Mouse (Mus musculus) neutrophil, adult 5-6 weeks (primary cell): ENCODE results near the gene Zfp691. TPM values are rescaled to one million over a fixed set of nuclear protein-coding genes. Genes with fewer than 3 reads are reported as not detected.

Source experiments
- ATAC-seq: fragments of 151-379, 151-347 bp; 2 replicates; pipeline ENCODE4 v1.8.0; 2017; ENCODE audit warnings: mild to moderate bottlenecking, moderate TSS enrichment; ENCODE audit not compliant: insufficient number of reproducible peaks, poor library complexity, low FRiP score, severe bottlenecking; ENCODE audit errors: extremely low read depth
- total RNA-seq: library from RNA; stranded (forward); fragments of 200-1000 nt; gene quantifications from 2 replicates; pipeline ENCODE4 v1.2.3, GENCODE M21; 2017

The Zfp691 gene
- total RNA-seq, 1 experiment from 2014 or later: 6.9 TPM

- ATAC-seq: peak; percentile 39
These were observed 42.6 kb downstream of the Zfp691 start for GRCm38 (mm10) chr4:119131189-119131910.

- ATAC-seq: no peak
These were observed 44.9 kb downstream of the Zfp691 start for GRCm38 (mm10) chr4:119129096-119129495.

GRCm38 (mm10) chr4:119128547-119128946 lies 45.4 kb downstream of the Zfp691 start:
- ATAC-seq: no peak

GRCm38 (mm10) chr4:119127229-119127628 lies 46.8 kb downstream of the Zfp691 start:
- peak; percentile 78 for ATAC-seq

GRCm38 (mm10) chr4:119125577-119126270 lies 48.3 kb downstream of the Zfp691 start:
- peak; percentile 24; the same call in 1 of the 2 replicates for ATAC-seq

GRCm38 (mm10) chr4:119124771-119125273 lies 49.2 kb downstream of the Zfp691 start:
- peak; percentile 31 for ATAC-seq

- ATAC-seq: no peak
These were observed 52.7 kb downstream of the Zfp691 start for GRCm38 (mm10) chr4:119121249-119121648.

- no peak for ATAC-seq
These were observed 53.9 kb downstream of the Zfp691 start for GRCm38 (mm10) chr4:119120095-119120494.

Other genes starting within 250 kb of the Zfp691 start
- not detected in 2 replicates for gene Olfr1328, start 235.6 kb downstream of the Zfp691 start, total RNA-seq
- not detected in 2 replicates for gene Lao1, start 212.6 kb downstream of the Zfp691 start, total RNA-seq
- gene Slc2a1, start 65.5 kb downstream of the Zfp691 start, total RNA-seq: 70.1 and 76.1 TPM in 2 replicates
- gene Ermap, start 15.8 kb upstream of the Zfp691 start, total RNA-seq: 0.12 and 0.49 TPM in 2 replicates
- gene Svbp, start 21.1 kb upstream of the Zfp691 start, total RNA-seq: 50.2 and 63.6 TPM in 2 replicates
- gene Tmem269, start 44.0 kb upstream of the Zfp691 start, total RNA-seq: not detected in 2 replicates
- 5.9 and 8.1 TPM in 2 replicates for gene AU022252, start 58.5 kb upstream of the Zfp691 start, total RNA-seq
- gene P3h1, start 58.7 kb upstream of the Zfp691 start, total RNA-seq: 1.9 and 3.7 TPM in 2 replicates
- gene Cldn19, start 81.2 kb upstream of the Zfp691 start, total RNA-seq: not detected in 2 replicates
- gene Ybx1, start 120.4 kb upstream of the Zfp691 start, total RNA-seq: 380 and 442 TPM in 2 replicates
- 23.7 and 27.5 TPM in 2 replicates for gene Ppih, start 146.4 kb upstream of the Zfp691 start, total RNA-seq
- 0.93 and 2.5 TPM in 2 replicates for gene Ccdc30, start 241.3 kb upstream of the Zfp691 start, total RNA-seq
- 13.9 and 14.1 TPM in 2 replicates for gene Ppcs, start 248.2 kb upstream of the Zfp691 start, total RNA-seq
- 0.25 TPM in 1 of 2 replicates, not detected in the other for gene Zmynd12, start 248.6 kb upstream of the Zfp691 start, total RNA-seq